Mouse (Mus musculus): ENCODE results near the gene Celsr1.

GRCm38 (mm10) chr15:86015026-86015425 lies 18.6 kb downstream of the Celsr1 start:
- TF ChIP-seq CTCF (IDR thresholded peaks at IDR 0.05; ENCODE audit: low read depth) (no peak), EP300 (IDR thresholded peaks at IDR 0.05; ENCODE audit: low read depth) (no peak)

All from heart, postnatal 0 days (tissue).